Mouse (Mus musculus) lung, postnatal 36 days (tissue): Measurements from ENCODE around the gene Sf3b1.
A peak's percentile ranks its signal among the peaks of the same experiment; 100 is the strongest.
"Not testable (repeated sequence)": the region's sequence is repeated elsewhere in the genome, so short reads cannot be mapped to it uniquely, and the experiment has no call there.

ENCODE experiments used
- DNase-seq: peaks from one replicate; pipeline ENCODE4 v3.0.0; 2022; ENCODE audit warnings: mixed read lengths

Gene Sf3b1

DNA sequence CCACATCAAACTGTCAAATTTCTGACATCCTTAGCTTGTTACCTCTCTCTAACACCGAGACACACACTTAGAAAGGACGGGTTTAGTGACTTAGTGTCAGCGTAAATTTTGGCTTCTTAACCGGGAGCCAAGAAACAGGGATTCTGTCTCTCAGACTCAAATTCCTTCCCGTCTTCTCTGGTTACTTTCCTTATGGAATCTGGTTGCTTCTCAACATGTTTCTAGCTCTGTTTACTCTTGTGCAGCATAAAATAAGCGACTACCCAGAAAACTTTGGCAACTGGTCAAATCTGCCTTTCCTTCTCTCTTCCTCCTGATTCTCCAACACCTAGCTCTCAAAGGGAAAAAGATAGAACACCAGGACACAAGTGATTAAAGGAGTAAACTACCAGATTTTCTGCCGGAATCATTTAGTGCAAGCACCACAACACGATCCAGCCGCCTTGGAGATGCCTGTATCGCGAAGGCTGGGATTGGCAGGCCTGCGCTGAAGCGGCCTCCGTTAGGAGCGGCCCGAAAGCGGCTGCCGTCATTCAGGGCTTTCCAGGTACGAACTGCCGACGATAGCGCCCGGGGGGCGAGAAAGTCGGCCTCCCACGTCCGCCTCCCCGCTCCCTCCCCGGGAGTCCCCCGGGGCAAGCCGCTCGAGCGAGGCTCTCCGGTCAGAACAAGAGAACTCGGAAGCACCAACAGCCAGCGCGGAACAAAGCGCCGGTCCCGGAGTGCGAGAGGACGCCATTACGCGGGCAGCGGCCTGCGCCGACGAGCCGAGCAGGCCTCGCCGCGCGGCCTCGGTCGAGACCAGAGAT is 633 bp downstream of the Sf3b1 start:
- DNase-seq = peak; percentile 38

DNA sequence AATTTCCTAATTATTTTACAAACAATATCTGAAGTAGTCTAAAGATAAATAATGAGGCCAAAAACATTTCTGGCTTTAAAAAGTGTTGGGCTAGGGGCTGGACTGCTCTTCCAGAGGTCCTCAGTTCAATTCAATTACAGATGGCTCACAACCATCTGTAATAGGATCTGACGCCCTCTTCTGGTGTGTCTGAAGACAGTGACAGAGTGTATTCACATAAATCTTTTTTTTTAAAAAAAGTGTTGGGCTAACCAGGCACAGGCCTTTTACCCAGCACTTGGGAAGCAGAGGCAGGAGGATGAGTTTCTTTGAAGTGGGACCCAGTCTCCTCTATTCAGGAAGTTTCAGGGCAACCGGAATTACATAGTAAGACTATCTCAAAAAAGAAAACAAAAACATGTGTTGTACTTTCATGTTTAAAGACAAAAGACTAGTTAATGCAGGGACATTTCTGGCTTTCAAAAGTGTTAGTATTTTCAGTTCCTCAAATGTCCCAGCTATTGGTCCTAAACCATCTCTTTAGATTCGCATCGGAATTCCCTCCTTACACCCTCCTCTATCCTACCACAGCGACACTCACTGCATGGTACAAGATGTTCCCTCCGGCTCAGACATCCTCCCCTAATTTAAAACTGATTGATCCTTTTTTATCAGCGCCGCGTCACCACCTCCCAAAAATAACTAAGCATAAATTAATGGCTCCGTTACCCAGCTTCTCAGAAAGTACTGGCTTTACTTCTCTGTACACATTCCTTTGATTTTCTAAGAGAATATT is 1.4 kb downstream of the Sf3b1 start:
- peak; percentile 25 for DNase-seq

DNA sequence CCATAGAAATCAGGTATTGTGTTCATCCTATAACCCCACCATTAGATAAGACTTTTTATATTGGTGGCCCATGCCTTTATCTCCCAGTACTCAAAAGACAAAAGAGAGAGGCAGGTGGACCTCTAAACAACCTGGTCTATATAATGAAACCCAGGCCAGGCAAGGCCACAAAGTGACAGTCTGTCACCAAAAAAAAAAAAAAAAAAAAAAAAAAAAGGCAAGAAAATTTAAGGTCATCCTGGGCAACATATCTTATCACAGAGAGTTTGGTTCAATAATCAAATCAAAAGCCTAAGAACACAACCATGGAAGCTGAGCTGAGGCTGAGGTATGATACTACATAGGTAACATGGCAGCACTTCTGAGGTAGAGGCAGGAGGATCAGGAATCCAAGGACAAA is 5.4 kb downstream of the Sf3b1 start:
- no peak for DNase-seq

DNA sequence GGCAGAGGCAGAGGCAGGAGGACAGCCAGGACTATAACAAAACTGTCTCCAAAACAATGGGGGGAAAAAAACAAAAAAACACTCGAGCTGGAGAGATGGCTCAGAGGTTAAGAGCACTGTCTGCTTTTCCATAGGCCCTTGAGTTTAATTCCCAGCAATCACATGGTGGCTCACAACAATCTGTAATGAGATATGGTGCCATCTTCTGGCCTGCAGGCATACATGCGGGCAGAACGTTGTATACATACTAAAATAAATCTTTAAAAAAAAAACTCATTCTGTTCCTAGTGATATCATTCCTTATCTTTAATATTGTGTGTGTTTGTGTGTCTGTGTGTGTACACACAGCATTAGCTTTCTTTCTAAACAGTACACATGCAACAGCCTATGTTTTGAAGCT is 14.8 kb downstream of the Sf3b1 start:
- no peak for DNase-seq

DNA sequence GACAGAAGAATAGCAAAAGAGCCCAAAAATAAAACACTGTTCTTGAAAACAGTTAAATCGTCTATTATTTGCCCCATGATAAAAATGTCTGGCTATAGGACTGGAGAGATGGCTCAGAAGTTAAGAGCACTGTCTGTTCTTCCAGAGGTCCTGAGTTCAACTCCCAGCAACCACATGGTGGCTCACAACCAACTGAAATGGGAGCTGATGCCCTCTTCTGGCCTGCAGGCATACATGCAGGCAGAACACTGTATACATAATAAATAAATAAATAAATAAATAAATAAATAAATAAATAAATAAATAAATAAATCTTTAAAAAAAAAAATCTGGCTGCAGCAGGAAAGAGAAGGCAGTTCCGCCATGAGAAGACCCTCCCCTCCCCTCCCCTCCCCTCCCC is 19.0 kb downstream of the Sf3b1 start:
- not testable (repeated sequence) for DNase-seq

DNA sequence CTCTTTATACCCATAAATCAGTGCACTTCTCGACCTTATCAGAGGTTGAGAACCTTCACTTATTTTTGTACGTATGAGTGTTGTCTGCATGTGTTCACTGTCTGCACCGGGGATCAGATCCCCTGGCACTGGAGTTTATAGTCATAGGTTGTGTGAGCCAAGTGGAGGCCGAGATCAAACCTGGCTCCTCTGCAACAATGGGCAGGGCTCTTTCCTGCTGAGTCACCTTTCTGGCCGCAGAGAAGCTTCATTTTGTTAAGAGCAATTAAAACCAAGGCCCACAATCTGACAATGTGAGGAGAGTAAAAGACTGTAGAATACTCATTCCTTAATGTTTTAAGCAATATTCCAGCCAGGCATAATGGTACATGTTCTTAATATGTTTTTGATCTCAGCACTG is 33.7 kb downstream of the Sf3b1 start:
- DNase-seq = no peak

DNA sequence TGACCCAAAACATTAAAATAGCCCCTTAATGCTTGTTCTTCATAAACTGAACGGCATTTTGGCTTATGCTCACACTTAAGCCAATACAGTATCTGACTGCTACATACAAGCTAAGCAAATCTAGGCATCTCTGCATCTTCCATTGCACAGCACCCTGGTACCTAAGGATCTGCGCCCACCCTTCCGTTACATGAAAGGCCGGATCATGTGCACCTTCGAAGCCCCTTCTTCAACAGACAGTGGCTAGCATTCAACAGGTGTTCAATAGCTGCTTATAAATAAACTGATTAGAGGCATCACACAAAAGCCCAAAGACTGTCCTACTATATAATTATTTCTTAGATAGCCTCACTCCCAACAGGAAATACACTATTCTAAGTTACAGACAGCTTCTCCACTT is 41.0 kb downstream of the Sf3b1 start:
- DNase-seq = no peak

DNA sequence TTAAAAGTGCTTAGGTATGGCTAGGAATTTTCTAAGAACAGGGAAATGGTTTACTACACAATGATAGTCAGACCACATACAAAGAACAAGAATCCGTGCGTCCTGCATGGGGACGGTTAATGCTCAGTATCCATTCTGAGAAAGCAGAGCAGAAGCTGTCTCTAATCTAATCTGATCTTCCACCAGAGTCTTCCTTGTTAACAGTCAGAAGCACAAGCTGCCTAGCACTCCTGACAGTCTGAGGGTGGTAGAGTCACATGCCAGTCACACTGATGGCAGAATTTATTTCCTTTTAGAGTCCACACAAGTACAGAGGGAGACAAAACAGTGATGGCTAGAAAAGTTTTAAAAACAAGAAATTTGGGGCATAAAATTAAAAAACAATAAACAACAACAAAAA is 41.5 kb downstream of the Sf3b1 start:
- no peak for DNase-seq

DNA sequence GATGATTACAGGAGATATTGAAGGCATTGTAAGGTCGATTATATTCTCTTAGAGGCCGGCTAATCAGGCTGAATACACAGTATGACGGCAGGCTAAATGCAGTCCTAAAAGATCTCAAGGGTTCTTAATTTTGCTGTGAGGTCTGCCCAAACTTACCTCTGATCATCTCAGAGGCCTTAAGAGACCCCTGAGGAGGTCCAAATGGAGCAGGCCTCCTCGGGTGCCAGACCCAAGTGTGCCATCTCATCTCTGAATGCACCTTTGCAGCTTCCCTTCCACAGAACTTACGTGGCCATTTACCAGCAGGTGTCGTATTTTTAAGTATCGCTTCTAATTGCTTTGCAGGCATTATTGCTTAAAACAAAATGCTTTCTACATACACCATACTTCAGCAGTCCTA is 43.1 kb downstream of the Sf3b1 start:
- no peak for DNase-seq

DNA sequence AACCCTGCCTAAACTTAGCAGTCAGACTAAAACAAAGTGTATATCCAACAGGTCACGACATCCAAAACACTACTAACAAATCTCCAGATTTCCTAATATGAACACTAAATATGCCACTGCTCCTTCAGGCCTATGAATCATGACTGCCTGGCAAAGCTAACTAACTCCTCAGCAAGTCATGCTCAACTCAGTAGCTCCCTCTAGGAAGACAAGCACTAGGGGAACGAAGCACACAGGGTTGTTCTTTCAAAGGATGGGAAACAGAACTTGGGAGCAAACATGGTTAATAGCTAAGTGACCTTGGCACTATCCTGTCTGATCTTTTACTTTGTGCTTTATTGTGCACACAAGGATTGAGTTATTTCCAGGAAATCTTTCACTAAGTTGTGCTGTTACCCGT is 43.9 kb downstream of the Sf3b1 start:
- DNase-seq = peak; percentile 55

DNA sequence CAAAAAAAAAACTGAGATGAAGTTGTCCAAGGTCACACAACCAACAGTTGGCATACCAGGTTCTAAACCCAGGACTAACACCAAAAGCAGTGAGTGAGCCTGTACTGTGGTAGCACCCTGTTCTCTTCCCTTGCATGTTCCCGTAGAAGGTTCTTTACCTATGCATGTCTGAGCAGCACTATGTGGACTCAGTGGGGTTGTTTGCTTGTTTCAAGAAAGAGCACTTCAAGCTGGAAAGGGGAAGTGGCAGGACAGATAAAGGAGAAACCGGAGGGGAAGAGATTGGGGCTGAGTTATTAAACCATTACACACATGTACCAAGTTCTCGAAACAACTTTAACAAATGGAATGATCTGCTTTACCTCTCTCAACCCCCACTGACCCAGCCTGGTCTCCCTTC is 44.6 kb downstream of the Sf3b1 start:
- DNase-seq = no peak

DNA sequence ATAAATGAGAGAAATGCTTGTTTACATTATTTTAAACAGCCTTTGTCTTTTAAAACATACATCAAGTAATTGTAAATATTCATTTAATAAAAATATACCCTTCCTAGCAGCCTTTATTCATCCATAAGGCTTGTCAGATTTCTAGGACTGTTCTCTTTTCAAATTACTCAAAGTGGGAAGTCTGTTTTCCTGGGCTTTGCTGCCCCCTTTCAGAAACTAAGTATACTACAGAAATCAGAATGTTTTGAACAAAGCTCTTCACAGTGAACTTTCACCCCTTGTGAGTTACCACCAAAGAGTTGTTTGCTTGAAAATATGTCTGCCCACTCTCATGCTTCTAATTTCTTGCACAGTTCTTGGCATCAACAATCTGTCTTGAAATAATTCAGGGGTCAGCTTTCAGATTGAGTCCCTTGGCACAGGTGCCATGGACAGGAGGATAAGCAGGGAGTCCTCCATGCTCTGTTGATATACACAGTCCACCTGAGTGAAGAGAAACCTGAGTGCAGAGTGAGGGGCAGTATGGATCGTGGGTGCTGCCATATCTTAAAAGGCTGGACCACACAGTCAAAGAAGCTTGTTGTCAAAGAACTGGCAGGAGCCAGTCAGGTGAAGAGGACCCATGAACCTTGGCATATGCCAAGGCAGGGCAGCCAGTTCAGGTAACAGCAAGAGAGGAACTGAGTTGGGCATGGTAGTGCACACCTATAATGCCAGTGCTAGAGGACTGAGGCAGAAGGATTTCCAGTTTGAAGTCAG is 47.9 kb downstream of the Sf3b1 start:
- peak; percentile 34 for DNase-seq

DNA sequence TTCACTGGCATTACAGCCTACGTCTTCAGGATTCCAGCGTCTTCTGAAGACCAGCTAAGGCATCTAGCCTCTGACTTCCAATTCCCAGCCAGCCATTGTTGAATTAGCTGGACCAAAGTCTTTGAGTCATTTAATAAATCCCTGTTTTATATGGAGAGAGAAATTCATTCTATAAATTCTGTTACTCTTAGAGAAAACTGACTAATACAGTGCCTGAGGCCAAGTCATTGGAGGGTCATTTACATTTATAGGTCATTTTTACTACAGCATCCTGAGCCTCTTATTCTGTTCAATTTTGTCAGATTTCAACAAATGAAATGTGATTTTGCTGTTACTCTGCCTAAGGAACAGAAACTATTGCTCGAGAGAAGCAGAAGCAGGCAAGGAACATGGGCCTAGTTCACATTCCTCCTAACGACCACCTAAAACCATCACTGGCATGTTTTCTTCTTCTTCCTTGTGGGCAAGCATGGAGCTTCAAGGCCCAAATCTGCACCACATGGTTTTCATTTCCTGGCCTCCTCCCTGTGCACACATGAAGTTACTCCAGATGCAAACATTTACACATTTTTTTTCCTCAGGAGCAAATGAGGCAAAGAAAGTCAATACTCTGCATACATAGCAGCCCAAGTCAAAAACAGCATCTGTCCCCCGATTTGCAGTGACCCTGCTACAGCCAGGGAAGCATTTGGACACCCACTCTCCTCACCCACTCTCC is 55.4 kb downstream of the Sf3b1 start:
- DNase-seq = no peak

DNA sequence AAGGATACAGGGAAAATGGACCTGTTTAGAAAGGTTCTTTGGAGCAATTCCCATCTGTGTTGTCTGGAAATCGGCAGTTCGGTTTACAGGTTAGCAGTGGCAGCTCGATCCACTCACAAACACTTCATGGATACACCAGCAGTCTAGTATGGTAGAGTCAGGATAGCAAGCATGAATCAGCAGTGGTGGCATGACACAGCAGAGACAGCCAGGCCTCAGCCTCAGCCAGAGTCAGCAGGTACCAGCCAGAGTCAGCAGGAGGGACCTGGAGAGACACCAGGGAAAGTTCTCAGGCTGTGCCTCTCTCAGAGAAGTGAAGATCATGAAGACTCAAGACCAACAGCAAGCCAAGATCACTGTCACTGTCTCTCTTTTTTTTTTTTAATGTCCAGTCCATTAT is 60.4 kb downstream of the Sf3b1 start:
- DNase-seq = no peak

DNA sequence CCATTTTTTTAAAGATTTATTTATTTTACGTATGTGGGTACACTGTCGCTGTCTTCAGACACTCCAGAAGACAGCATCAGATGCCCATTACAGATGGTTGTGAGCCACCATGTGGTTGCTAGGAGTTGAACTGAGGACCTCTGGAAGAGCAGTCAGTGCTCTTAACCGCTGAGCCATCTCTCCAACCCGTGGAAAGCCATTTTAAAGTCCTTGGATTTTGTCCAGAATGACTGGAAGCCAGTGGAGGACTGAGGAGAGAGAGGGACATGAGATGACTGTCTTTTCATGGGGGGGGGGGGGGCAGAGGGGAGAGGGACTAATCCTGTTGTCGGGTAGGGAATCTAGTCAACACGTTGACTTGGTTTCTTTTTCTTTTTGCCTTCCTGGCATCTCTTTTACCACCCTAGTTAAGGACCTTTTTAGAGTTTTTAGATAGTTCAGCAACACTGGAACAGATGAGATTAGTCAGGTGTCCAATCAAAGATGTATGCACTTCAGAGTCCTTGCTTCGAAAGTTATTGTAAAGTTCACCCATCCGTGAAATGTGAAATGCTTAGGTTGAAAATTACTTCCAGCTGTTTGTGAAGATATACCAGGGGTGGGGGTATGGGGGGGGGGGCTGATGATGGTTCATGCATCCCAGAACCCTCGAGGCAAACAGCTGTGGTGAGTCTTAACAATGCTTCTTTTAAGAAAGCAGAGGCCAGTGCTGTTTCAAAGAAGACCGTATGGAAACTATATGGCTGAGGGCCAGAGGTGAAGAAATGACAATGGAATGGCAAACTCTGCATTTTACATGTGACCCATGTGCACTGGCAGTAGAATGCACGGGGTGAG is 61.9 kb downstream of the Sf3b1 start:
- DNase-seq = no peak

DNA sequence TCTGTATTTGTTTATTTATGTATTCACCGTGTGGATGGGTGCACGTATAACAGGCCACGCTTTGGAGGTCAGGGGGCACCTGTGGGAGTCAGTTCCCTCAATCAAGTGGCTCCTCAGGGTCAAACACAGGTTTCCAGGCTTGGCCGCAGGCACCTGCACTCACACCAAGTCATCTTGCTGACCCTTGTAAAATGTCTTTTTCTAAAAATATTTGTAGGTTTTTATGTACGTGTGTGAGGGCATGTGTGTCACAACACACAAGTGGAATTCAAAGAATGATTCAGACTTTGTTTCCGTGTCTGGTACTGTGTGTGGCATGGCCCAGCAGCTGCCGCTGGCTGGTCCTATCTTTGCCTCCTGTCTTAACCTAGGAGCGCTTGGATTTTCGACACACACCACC is 65.6 kb downstream of the Sf3b1 start:
- DNase-seq = no peak

DNA sequence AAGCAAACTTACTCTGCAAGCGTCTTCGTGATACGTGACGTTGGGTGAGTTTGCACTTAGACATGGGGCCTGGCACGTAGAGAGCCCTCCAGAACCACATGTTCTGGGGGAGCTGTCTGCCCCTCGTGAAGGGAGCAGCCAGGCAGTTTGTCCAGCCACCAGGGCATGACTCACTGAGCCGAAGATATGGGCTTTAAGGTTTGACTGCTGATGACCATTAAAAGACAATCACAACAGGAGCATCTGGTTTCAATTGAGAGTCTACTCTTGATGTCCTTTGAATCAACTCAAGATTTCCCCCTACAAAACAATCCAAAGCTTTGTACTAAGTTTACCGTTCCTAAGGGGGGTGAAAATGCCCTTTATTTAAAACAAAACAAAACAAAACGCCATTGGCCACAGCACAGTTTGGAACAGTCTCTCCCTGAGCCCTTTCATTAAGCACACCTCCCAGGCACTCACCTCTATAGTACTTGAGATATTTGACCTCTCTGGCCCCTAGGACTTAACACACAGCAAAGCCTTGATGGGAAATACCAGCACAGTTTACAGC is 66.6 kb downstream of the Sf3b1 start:
- peak; percentile 48 for DNase-seq

DNA sequence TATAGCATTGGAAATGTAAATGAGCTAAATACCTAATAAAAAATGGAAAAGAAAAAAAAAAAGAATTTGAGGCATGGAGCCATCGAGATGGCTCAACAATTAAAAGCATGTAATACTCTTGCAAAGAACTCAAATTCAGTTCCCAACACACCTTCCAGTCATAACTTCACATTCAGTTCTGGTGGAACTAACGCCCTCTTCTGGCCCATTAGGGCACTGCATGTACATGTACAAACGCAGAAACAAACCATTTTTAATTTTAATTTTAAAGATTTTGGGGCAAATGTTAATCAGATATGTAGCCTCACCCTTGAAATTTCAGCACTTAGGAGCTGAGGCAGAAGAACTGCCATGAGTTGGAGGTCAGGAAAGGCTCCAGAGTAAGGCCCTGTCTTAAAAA is 68.8 kb downstream of the Sf3b1 start:
- DNase-seq = peak; percentile 19

DNA sequence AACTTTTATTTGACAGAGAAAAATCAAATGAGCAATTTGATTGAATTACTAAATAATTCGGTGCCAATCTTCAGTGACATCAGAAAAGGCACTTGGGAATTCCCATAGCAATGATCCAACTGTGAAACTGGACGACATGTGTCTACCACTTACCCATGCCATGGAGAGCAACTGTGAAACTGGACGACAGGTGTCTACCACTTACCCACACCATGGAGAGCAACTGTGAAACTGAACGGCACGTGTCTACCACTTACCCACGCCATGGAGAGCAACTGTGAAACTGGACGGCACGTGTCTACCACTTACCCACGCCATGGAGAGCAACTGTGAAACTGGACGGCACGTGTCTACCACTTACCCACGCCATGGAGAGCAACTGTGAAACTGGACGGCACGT is 70.3 kb downstream of the Sf3b1 start:
- not testable (repeated sequence) for DNase-seq

DNA sequence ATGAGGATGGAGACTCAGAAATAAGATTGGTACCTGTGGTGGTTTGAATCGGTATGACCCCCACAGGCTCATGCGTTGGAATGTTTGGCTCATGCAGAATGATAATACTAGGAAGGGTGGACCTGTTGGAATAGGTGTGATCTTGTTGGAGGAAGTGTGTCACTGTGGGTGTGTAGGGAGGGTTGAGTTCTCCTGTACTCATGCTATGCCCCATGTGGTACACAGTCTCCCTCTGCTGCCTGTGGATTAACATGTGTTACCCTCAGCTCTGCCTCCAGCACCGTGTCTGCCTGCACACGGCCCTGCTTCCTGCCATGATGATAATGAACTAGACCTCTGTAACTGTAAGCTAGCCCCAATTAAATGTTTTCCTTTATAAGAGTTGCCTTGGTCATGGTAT is 72.4 kb downstream of the Sf3b1 start:
- no peak for DNase-seq

DNA sequence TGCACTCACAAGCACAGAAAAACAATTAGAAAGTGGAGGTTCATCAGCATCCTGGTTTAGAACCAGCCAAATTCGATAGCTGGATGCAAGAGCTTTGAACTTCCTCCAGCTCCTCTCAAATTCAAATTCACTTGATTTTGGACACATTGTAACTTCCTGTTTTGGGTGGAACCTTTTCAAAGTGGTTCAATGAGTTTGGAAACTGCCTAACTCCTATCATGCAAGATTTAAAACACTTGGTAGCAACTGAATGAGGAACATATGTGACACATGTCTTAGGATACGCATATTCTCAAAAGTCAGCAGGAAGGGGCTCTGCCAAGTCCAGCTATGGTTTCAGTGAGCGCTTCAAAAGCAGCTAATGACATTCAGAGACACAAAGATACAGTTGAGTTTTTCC is 82.6 kb downstream of the Sf3b1 start:
- DNase-seq = no peak

DNA sequence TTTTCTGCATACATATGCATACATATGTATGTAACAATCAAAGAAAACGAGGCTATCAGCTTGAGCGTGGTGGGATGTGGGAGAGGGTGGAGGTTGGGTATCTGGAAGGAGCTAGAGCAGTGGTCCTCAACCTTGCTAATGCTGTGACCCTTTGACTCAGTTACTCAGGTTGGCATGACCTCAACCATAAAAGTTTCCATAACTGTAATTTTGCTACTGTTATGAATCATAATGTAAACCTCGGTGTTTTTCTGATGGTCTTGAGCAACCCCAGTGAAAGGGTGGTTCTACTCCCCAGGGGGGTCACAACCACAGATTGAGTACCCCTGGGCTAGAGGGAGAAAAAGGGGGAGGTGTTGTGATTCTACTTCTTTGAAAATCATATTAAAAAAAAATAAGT is 91.8 kb downstream of the Sf3b1 start:
- DNase-seq = no peak
